26 mouse cellular contexts compared by ENCODE assay signal in the genomic region with DNA sequence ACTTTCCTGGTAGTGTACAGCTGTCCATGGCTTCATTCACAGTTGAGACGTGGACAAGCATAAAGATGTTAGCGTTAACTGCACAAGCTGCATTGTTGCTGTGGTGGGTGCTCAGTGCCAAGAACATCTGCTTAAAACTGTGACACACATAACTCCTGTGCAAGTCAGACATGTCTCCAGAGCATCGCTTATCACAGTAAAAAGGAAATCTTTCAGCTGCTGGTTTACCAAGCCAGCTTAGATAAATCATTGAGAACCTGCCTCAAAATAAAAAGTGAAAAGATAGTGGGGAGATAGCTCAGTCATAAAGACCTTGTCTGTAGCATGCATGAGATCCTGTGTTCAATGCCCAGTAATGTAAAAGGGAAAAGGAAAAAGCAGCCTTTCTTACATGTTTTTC. TPM values are rescaled to one million over a fixed set of nuclear protein-coding genes. Genes with fewer than 3 reads are reported as not detected.
A peak's percentile ranks its signal among the peaks of the same experiment; 100 is the strongest.
DNase-seq lines count a peak whose midpoint lies in the region; ATAC-seq lines count a peak whose summit lies in the region.
"Had no signal": no experiment of that assay in that cellular context is flagged by ENCODE, and none has a peak within 500 bp of the region (broad histone marks: within the 10 kb centered on the region; RNA-seq: fewer than 3 reads in every experiment).

No protein-coding gene starts in this region.

- H3K36me3 ChIP-seq in megakaryocyte, embryonic 14.5 days (replicated peaks; ENCODE audit: low read length): peaks cover 72% of the 10 kb centered on the region
- H3K36me3 ChIP-seq: embryonic facial prominence, embryonic 15.5 days; forebrain, embryonic 12.5 days had no signal

- H3K27me3 ChIP-seq in megakaryocyte, embryonic 14.5 days (replicated peaks): no peaks in the 10 kb centered on the region
- H3K27me3 ChIP-seq: embryonic facial prominence, embryonic 13.5 days; embryonic facial prominence, embryonic 15.5 days; forebrain, embryonic 12.5 days; Patski had no signal

- peak overlapping the region; percentile 50 for H3K4me3 ChIP-seq in megakaryocyte, embryonic 14.5 days (replicated peaks)
- H3K4me3 ChIP-seq: embryonic facial prominence, embryonic 13.5 days; embryonic facial prominence, embryonic 15.5 days; erythroblast, embryonic 14.5 days; forebrain, embryonic 10.5 days; forebrain, embryonic 12.5 days had no signal

- no peaks in the 10 kb centered on the region for H3K9me3 ChIP-seq in megakaryocyte, embryonic 14.5 days
- H3K9me3 ChIP-seq: embryonic facial prominence, embryonic 13.5 days; embryonic facial prominence, embryonic 15.5 days; forebrain, embryonic 10.5 days; forebrain, embryonic 12.5 days had no signal

- peak; percentile 9 for DNase-seq in c-Kit-positive CD71-positive TER-119-negative erythroid progenitor cells, embryonic 14.5 days (ENCODE audit: low read depth)
- DNase-seq in embryo, embryonic 10 days (ENCODE audit: low spot score): no peak
- no peak for DNase-seq in thymus, adult 18-20 months
- DNase-seq in retina, embryonic 14.5 days (ENCODE audit: low spot score): no peak
- DNase-seq: adrenal gland, adult 8-10 months; adrenal gland, postnatal 14 days; adrenal gland, postnatal 36 days; cerebellum, adult 11 months; cerebellum, adult 18-20 months; cerebellum, adult 8-10 months; cerebellum, adult 9-11 months; cerebellum, postnatal 14 days; cerebellum, postnatal 36 days; embryo, embryonic 11 days had no signal

- peaks cover 18% of the 10 kb centered on the region for H3K4me1 ChIP-seq in megakaryocyte, embryonic 14.5 days
- H3K4me1 ChIP-seq: embryonic facial prominence, embryonic 13.5 days; embryonic facial prominence, embryonic 15.5 days; forebrain, embryonic 10.5 days; forebrain, embryonic 12.5 days had no signal

- no peak for ATAC-seq in megakaryocyte, adult 5-6 weeks (ENCODE audit: poor library complexity, severe bottlenecking)
- ATAC-seq in megakaryocyte progenitor cell, adult 5-6 weeks (replicated peaks; ENCODE audit: poor library complexity): peak; percentile 42
- ATAC-seq: activated CD4-positive, CD25-positive, alpha-beta regulatory T cell, adult 4 months; forebrain, embryonic 14.5 days; forebrain, embryonic 16.5 days; Patski had no signal

RNA-seq across cellular contexts. Expression of a gene that starts 47.3 kb away (rescaled TPM):
- 0.94 and 1.1 TPM in 2 replicates for polyA plus RNA-seq in megakaryocyte, embryonic 14.5 days (2012; ENCODE audit: insufficient read depth, low replicate concordance)
- 56.5 and 56.7 TPM in 2 replicates for total RNA-seq in megakaryocyte, adult 5-6 weeks (2015)
- total RNA-seq in megakaryocyte, adult 5-6 weeks (2017): 85.7 and 87.9 TPM in 2 replicates
- 31.4 TPM in 2 replicates for total RNA-seq in megakaryocyte progenitor cell, adult 5-6 weeks (2015)
- 36.8 and 59.3 TPM in 2 replicates for total RNA-seq in megakaryocyte progenitor cell, adult 5-6 weeks (2017)
